Mouse (Mus musculus) embryonic fibroblast, embryonic 13.5 days (primary cell): ENCODE results near the gene Asic5.

Experiments
- CTCF ChIP-seq: IDR thresholded peaks from 2 replicates; pipeline ENCODE4 v1.5.1; 2011; ENCODE audit warnings: mild to moderate bottlenecking, control low read depth, low read length, moderate library complexity, borderline replicate concordance; ENCODE audit not compliant: insufficient read depth
- POLR2A ChIP-seq: IDR thresholded peaks from 2 replicates; pipeline ENCODE4 v1.6.1; 2011; ENCODE audit warnings: low read depth, mild to moderate bottlenecking, control low read depth, low read length, moderate library complexity

DNA sequence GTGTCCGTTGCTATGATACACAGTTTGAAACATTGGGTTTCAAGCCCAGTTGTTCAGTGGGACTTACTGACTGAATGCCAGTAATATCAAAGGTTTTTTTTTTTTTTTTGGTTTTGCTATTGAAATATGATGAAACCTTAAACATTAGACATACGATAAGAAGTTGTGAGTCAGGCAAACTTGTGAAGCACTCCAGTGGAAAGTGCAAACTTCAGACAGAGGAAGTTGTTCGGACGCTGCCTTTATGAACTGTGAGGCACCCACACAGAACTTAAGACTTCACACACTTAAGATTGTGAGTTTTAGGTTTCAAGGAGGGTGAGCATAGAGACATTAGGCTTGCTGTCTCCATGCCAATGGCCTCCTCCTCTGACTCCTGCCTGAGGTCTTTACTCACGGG is 514 bp upstream of the Asic5 start:
- TF ChIP-seq POLR2A = no peak
- TF ChIP-seq CTCF = no peak
